Mouse (Mus musculus) bone marrow, adult 2 months (tissue): ENCODE results near the gene Bcas3.

ENCODE experiments used
- CTCF ChIP-seq: fragments of 200-500 bp; IDR thresholded peaks from 2 replicates; pipeline ENCODE4 v1.5.1; 2011; ENCODE audit warnings: low read length, control low read depth; ENCODE audit not compliant: control insufficient read depth, insufficient read depth
- POLR2A ChIP-seq: fragments of 200-500 bp; IDR thresholded peaks from 2 replicates; pipeline ENCODE4 v1.6.1; 2011; ENCODE audit warnings: low read depth, mild to moderate bottlenecking, control low read depth, low read length, borderline replicate concordance; ENCODE audit not compliant: control insufficient read depth

- TF ChIP-seq CTCF = no peak
- TF ChIP-seq POLR2A = no peak
Observed at GRCm38 (mm10) chr11:85407700-85408099, 54.7 kb downstream of the Bcas3 start.
